Mouse (Mus musculus): ENCODE results near the gene Cd151. TPM values are rescaled to one million over a fixed set of nuclear protein-coding genes. Genes with fewer than 3 reads are reported as not detected.
A peak's percentile ranks its signal among the peaks of the same experiment; 100 is the strongest.

Gene Cd151
- polyA plus RNA-seq, 1 experiment from 2014 or later: 49.6 TPM

- H3K36me3 ChIP-seq (ENCODE audit: insufficient read depth, low read length): peaks cover 22% of the 10 kb centered on the region
- DNase-seq (ENCODE audit: low spot score): peak; percentile 92
- TF ChIP-seq CTCF (IDR thresholded peaks at IDR 0.05) (no peak), EP300 (IDR thresholded peaks at IDR 0.05) (peak; percentile 79)
- peak overlapping the region; percentile 99 for H3K27ac ChIP-seq (ENCODE audit: low read length)
- no peaks in the 10 kb centered on the region for H3K9me3 ChIP-seq (ENCODE audit: low read length)
- H3K4me1 ChIP-seq (ENCODE audit: insufficient read depth, low read depth, low read length): peaks cover 25% of the 10 kb centered on the region
- under 1% methylated on average over 23 of the region's 23 CpGs for WGBS
- H3K27me3 ChIP-seq (replicated peaks; ENCODE audit: insufficient read depth, low read length): no peaks in the 10 kb centered on the region
- peak overlapping the region; percentile 82 for H3K4me2 ChIP-seq (replicated peaks; ENCODE audit: low read depth, low read length)
- ATAC-seq: peak; percentile 49
- peak overlapping the region; percentile 84 for H3K9ac ChIP-seq (replicated peaks; ENCODE audit: low read depth)
- peak overlapping the region; percentile 69 for H3K4me3 ChIP-seq (ENCODE audit: low read depth, low read length)
Measured at GRCm38 (mm10) chr7:141455610-141456314, 11.4 kb upstream of the Cd151 start.

- WGBS: 66% methylated on average over 6 of the region's 6 CpGs
- H3K4me3 ChIP-seq (ENCODE audit: low read depth, low read length): no peak overlapping the region
- H3K9ac ChIP-seq (replicated peaks; ENCODE audit: low read depth): no peak overlapping the region
- H3K36me3 ChIP-seq (ENCODE audit: insufficient read depth, low read length): peaks cover 22% of the 10 kb centered on the region
- DNase-seq (ENCODE audit: low spot score) (peak; percentile 60), ATAC-seq (no peak)
- H3K4me1 ChIP-seq (ENCODE audit: insufficient read depth, low read depth, low read length): peaks cover 29% of the 10 kb centered on the region
- H3K9me3 ChIP-seq (ENCODE audit: low read length): no peaks in the 10 kb centered on the region
- H3K27me3 ChIP-seq (replicated peaks; ENCODE audit: insufficient read depth, low read length): no peaks in the 10 kb centered on the region
- TF ChIP-seq EP300 (IDR thresholded peaks at IDR 0.05) (no peak), CTCF (IDR thresholded peaks at IDR 0.05) (no peak)
- H3K4me2 ChIP-seq (replicated peaks; ENCODE audit: low read depth, low read length): peak overlapping the region; percentile 82
- H3K27ac ChIP-seq (ENCODE audit: low read length): no peak overlapping the region
Measured at GRCm38 (mm10) chr7:141456739-141457138, 10.5 kb upstream of the Cd151 start.

DNA sequence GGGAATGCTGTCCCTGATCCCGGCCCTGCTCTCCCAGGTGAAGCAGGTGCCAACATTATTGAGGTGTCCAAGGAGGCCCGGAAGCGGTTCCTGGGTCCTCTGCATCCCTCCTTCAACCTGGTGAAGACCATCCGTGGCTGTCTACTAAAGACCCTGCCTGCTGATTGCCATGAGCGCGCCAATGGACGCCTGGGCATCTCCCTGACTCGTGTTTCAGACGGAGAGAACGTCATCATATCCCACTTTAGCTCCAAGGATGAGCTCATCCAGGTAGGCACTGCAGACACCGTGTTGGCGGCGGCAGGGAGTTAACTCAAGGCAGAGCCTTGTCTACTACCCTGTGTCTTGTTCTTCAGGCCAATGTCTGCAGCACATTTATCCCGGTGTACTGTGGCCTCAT lies 10.0 kb upstream of the Cd151 start:
- peaks cover 22% of the 10 kb centered on the region for H3K36me3 ChIP-seq (ENCODE audit: insufficient read depth, low read length)
- H3K4me2 ChIP-seq (replicated peaks; ENCODE audit: low read depth, low read length): peak overlapping the region; percentile 82; the same call in 1 of the 2 replicates
- ATAC-seq (no peak), DNase-seq (ENCODE audit: low spot score) (peak; percentile 4)
- no peak overlapping the region for H3K9ac ChIP-seq (replicated peaks; ENCODE audit: low read depth)
- WGBS: 89% methylated on average over 14 of the region's 14 CpGs
- peaks cover 30% of the 10 kb centered on the region for H3K4me1 ChIP-seq (ENCODE audit: insufficient read depth, low read depth, low read length)
- H3K9me3 ChIP-seq (ENCODE audit: low read length): no peaks in the 10 kb centered on the region
- TF ChIP-seq CTCF (IDR thresholded peaks at IDR 0.05): no peak
- TF ChIP-seq EP300 (IDR thresholded peaks at IDR 0.05): no peak
- no peaks in the 10 kb centered on the region for H3K27me3 ChIP-seq (replicated peaks; ENCODE audit: insufficient read depth, low read length)
- no peak overlapping the region for H3K27ac ChIP-seq (ENCODE audit: low read length)
- no peak overlapping the region for H3K4me3 ChIP-seq (ENCODE audit: low read depth, low read length)

DNA sequence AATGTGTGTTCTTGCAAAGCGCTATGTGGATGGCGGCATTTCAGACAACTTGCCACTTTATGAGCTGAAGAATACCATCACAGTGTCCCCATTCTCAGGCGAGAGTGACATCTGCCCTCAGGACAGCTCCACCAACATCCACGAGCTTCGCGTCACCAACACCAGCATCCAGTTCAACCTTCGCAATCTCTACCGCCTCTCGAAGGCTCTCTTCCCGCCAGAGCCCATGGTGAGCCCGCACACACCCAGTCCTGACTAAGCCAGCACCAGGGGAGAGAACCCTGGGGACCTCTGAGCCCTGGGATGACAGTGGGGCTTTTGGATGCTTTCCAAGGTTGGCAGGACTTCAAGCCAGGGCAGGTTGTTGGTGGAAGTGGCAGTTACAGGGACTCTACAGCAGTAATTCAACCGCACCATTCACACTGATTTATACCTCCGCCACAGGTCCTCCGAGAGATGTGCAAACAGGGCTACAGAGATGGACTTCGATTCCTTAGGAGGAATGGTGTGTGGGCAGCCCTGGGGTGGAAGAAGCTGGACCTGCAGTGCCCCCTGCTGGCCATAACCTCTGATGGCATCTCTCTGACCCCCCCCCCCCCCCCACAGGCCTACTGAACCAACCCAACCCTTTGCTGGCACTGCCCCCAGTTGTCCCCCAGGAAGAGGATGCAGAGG lies 9.1 kb upstream of the Cd151 start:
- Histone ChIP-seq H3K4me3 (ENCODE audit: low read depth, low read length) (no peak overlapping the region), H3K36me3 (ENCODE audit: insufficient read depth, low read length) (peaks cover 22% of the 10 kb centered on the region), H3K27me3 (replicated peaks; ENCODE audit: insufficient read depth, low read length) (no peaks in the 10 kb centered on the region), H3K9me3 (ENCODE audit: low read length) (no peaks in the 10 kb centered on the region), H3K4me1 (ENCODE audit: insufficient read depth, low read depth, low read length) (peaks cover 31% of the 10 kb centered on the region), H3K4me2 (replicated peaks; ENCODE audit: low read depth, low read length) (no peak overlapping the region), H3K27ac (ENCODE audit: low read length) (no peak overlapping the region), H3K9ac (replicated peaks; ENCODE audit: low read depth) (no peak overlapping the region)
- peak; percentile 75 for TF ChIP-seq CTCF (IDR thresholded peaks at IDR 0.05)
- no peak for TF ChIP-seq EP300 (IDR thresholded peaks at IDR 0.05)
- DNase-seq (ENCODE audit: low spot score) (peak; percentile 66), ATAC-seq (no peak)
- WGBS: 71% methylated on average over 15 of the region's 15 CpGs

GRCm38 (mm10) chr7:141458661-141459060 lies 8.5 kb upstream of the Cd151 start:
- H3K9me3 ChIP-seq (ENCODE audit: low read length): no peaks in the 10 kb centered on the region
- DNase-seq (ENCODE audit: low spot score) (no peak), ATAC-seq (no peak)
- peaks cover 36% of the 10 kb centered on the region for H3K4me1 ChIP-seq (ENCODE audit: insufficient read depth, low read depth, low read length)
- no peak overlapping the region for H3K4me3 ChIP-seq (ENCODE audit: low read depth, low read length)
- H3K4me2 ChIP-seq (replicated peaks; ENCODE audit: low read depth, low read length): no peak overlapping the region
- no peak for TF ChIP-seq CTCF (IDR thresholded peaks at IDR 0.05)
- TF ChIP-seq EP300 (IDR thresholded peaks at IDR 0.05): no peak
- H3K9ac ChIP-seq (replicated peaks; ENCODE audit: low read depth): no peak overlapping the region
- no peaks in the 10 kb centered on the region; the same call in 1 of the 2 replicates for H3K27me3 ChIP-seq (replicated peaks; ENCODE audit: insufficient read depth, low read length)
- peaks cover 22% of the 10 kb centered on the region for H3K36me3 ChIP-seq (ENCODE audit: insufficient read depth, low read length)
- 90% methylated on average over 10 of the region's 11 CpGs for WGBS
- no peak overlapping the region for H3K27ac ChIP-seq (ENCODE audit: low read length)

- no peak overlapping the region for H3K9ac ChIP-seq (replicated peaks; ENCODE audit: low read depth)
- H3K27ac ChIP-seq (ENCODE audit: low read length): no peak overlapping the region
- TF ChIP-seq CTCF (IDR thresholded peaks at IDR 0.05) (no peak), EP300 (IDR thresholded peaks at IDR 0.05) (no peak)
- H3K4me1 ChIP-seq (ENCODE audit: insufficient read depth, low read depth, low read length): peaks cover 39% of the 10 kb centered on the region
- no peak overlapping the region for H3K4me2 ChIP-seq (replicated peaks; ENCODE audit: low read depth, low read length)
- no peaks in the 10 kb centered on the region; the same call in 1 of the 2 replicates for H3K27me3 ChIP-seq (replicated peaks; ENCODE audit: insufficient read depth, low read length)
- H3K4me3 ChIP-seq (ENCODE audit: low read depth, low read length): no peak overlapping the region
- no peaks in the 10 kb centered on the region for H3K9me3 ChIP-seq (ENCODE audit: low read length)
- ATAC-seq: no peak
- H3K36me3 ChIP-seq (ENCODE audit: insufficient read depth, low read length): peaks cover 22% of the 10 kb centered on the region
- WGBS: 89% methylated on average over 17 of the region's 17 CpGs
- peak; percentile 5 for DNase-seq (ENCODE audit: low spot score)
Measured at GRCm38 (mm10) chr7:141459301-141459711, 7.9 kb upstream of the Cd151 start.

Measured in lung, postnatal 0 days (tissue).